Mouse (Mus musculus): ENCODE data around the gene Itga9.

- no peak for TF ChIP-seq CTCF (IDR thresholded peaks at IDR 0.05; ENCODE audit: low read depth)
- no peak for TF ChIP-seq EP300 (IDR thresholded peaks at IDR 0.05; ENCODE audit: low read depth)
Measured at GRCm38 (mm10) chr9:118878596-118878995, 272.1 kb downstream of the Itga9 start.

All from heart, postnatal 0 days (tissue).